In genomic region chr9:67795205-67795675, GRCm38 (mm10) we compare ENCODE assay signal across 10 mouse cellular contexts. TPM values are rescaled to one million over a fixed set of nuclear protein-coding genes. Genes with fewer than 3 reads are reported as not detected.
DNase-seq lines count a peak whose midpoint lies in the region; ATAC-seq and TF ChIP-seq lines count a peak whose summit lies in the region.
"Had no signal": no experiment of that assay in that cellular context is flagged by ENCODE, and none has a peak within 500 bp of the region (broad histone marks: within the 10 kb centered on the region; RNA-seq: fewer than 3 reads in every experiment).

No protein-coding gene starts in this region.

- H3K27me3 ChIP-seq in embryonic facial prominence, embryonic 11.5 days (ENCODE audit: control insufficient read depth, insufficient read depth, low read length) = no peaks in the 10 kb centered on the region
- no peaks in the 10 kb centered on the region for H3K27me3 ChIP-seq in embryonic facial prominence, embryonic 10.5 days (replicated peaks; ENCODE audit: low read depth, poor library complexity, severe bottlenecking)
- no peaks in the 10 kb centered on the region for H3K27me3 ChIP-seq in hindbrain, embryonic 11.5 days (ENCODE audit: control insufficient read depth, insufficient read depth, low read length)
- H3K27me3 ChIP-seq in kidney, adult 2 months (replicated peaks; ENCODE audit: control insufficient read depth, insufficient read depth, low read length) = no peaks in the 10 kb centered on the region
- H3K27me3 ChIP-seq in heart, adult 2 months (ENCODE audit: control insufficient read depth, insufficient read depth, low read length) = no peaks in the 10 kb centered on the region

- no peaks in the 10 kb centered on the region for H3K36me3 ChIP-seq in embryonic facial prominence, embryonic 11.5 days (replicated peaks; ENCODE audit: control insufficient read depth, insufficient read depth, low read depth, low read length)
- H3K36me3 ChIP-seq in embryonic facial prominence, embryonic 10.5 days (replicated peaks) = no peaks in the 10 kb centered on the region
- H3K36me3 ChIP-seq in hindbrain, embryonic 11.5 days (ENCODE audit: control insufficient read depth, insufficient read depth, low read length) = no peaks in the 10 kb centered on the region
- H3K36me3 ChIP-seq in kidney, adult 2 months (ENCODE audit: control insufficient read depth, insufficient read depth, low read length) = no peaks in the 10 kb centered on the region
- H3K36me3 ChIP-seq in heart, adult 2 months (ENCODE audit: control insufficient read depth, insufficient read depth, low read length) = no peaks in the 10 kb centered on the region
- H3K36me3 ChIP-seq: heart, embryonic 13.5 days had no signal

- intact Hi-C loops in left cerebral cortex, postnatal 10 days (cut with DNase I) = no loop called here
- intact Hi-C loops in heart, adult 2 months (cut with DNase I) = no loop called here

- no peaks in the 10 kb centered on the region for H3K9me3 ChIP-seq in embryonic facial prominence, embryonic 11.5 days (replicated peaks; ENCODE audit: control insufficient read depth, low read length)
- no peaks in the 10 kb centered on the region for H3K9me3 ChIP-seq in embryonic facial prominence, embryonic 10.5 days
- no peaks in the 10 kb centered on the region for H3K9me3 ChIP-seq in hindbrain, embryonic 11.5 days (ENCODE audit: control insufficient read depth, low read length)
- H3K9me3 ChIP-seq: heart, embryonic 13.5 days had no signal

- H3K27ac ChIP-seq in embryonic facial prominence, embryonic 11.5 days (replicated peaks; ENCODE audit: low read depth, low read length) = no peak overlapping the region
- H3K27ac ChIP-seq in embryonic facial prominence, embryonic 10.5 days (replicated peaks) = no peak overlapping the region
- H3K27ac ChIP-seq in hindbrain, embryonic 11.5 days (ENCODE audit: low read depth, low read length) = peak overlapping the region; percentile 67
- H3K27ac ChIP-seq in kidney, adult 2 months (ENCODE audit: insufficient read depth, low read depth, low read length) = no peak overlapping the region
- H3K27ac ChIP-seq in heart, adult 2 months = no peak overlapping the region
- H3K27ac ChIP-seq: heart, embryonic 13.5 days had no signal

- TF ChIP-seq EP300 in heart, adult 2 months (IDR thresholded peaks at IDR 0.05; ENCODE audit: insufficient read depth, low read depth, low read length) = no peak

- H3K4me2 ChIP-seq in embryonic facial prominence, embryonic 11.5 days (ENCODE audit: low read depth, low read length) = no peak overlapping the region
- no peak overlapping the region for H3K4me2 ChIP-seq in hindbrain, embryonic 11.5 days (replicated peaks; ENCODE audit: low read depth, low read length)
- H3K4me2 ChIP-seq: heart, embryonic 13.5 days had no signal

- H3K9ac ChIP-seq in embryonic facial prominence, embryonic 11.5 days (replicated peaks; ENCODE audit: low read length) = no peak overlapping the region
- no peak overlapping the region for H3K9ac ChIP-seq in hindbrain, embryonic 11.5 days (ENCODE audit: low read depth, low read length)
- no peak overlapping the region for H3K9ac ChIP-seq in heart, adult 2 months (ENCODE audit: low read depth, low read length)
- H3K9ac ChIP-seq: heart, embryonic 13.5 days had no signal

- H3K79me2 ChIP-seq in heart, adult 2 months (replicated peaks; ENCODE audit: control insufficient read depth, insufficient read depth, low read length) = no peaks in the 10 kb centered on the region

- DNase-seq in embryonic facial prominence, embryonic 11.5 days (ENCODE audit: low spot score) = no peak
- no peak for DNase-seq in embryonic facial prominence, embryonic 10.5 days (ENCODE audit: low spot score)
- DNase-seq in hindbrain, embryonic 11.5 days (ENCODE audit: low spot score) = peak; percentile 38
- DNase-seq in left cerebral cortex, postnatal 10 days (ENCODE audit: extremely low spot score in 1 of 2, low spot score in 2 of 2) = peak; percentile 48 to 61
- peak; percentile 61 to 77 for DNase-seq in right cerebral cortex, adult 2 months (ENCODE audit: low spot score in 2 of 2)
- DNase-seq in kidney, adult 2 months = no peak
- DNase-seq in ovary, postnatal 10 days (ENCODE audit: low spot score) = no peak
- DNase-seq in heart, adult 2 months = no peak

- no peak for TF ChIP-seq CTCF in kidney, adult 2 months (conservative IDR thresholded peaks at IDR 0.05; ENCODE audit: insufficient read depth, insufficient read length, low read depth, low read length)
- no peak for TF ChIP-seq CTCF in heart, adult 2 months (IDR thresholded peaks at IDR 0.05)

- no peak overlapping the region for H3K4me3 ChIP-seq in embryonic facial prominence, embryonic 11.5 days (ENCODE audit: low read depth, low read length)
- H3K4me3 ChIP-seq in embryonic facial prominence, embryonic 10.5 days = no peak overlapping the region
- no peak overlapping the region for H3K4me3 ChIP-seq in hindbrain, embryonic 11.5 days (ENCODE audit: low read depth, low read length)
- H3K4me3 ChIP-seq in kidney, adult 2 months (ENCODE audit: insufficient read depth, low read depth, low read length) = no peak overlapping the region
- H3K4me3 ChIP-seq in heart, adult 2 months = no peak overlapping the region
- H3K4me3 ChIP-seq: heart, embryonic 13.5 days had no signal

- no peaks in the 10 kb centered on the region; the same call in 1 of the 2 replicates for H3K4me1 ChIP-seq in embryonic facial prominence, embryonic 11.5 days (ENCODE audit: control insufficient read depth, insufficient read depth, low read length)
- H3K4me1 ChIP-seq in embryonic facial prominence, embryonic 10.5 days = peaks cover 9% of the 10 kb centered on the region
- no peaks in the 10 kb centered on the region for H3K4me1 ChIP-seq in hindbrain, embryonic 11.5 days (replicated peaks; ENCODE audit: control insufficient read depth, insufficient read depth, low read length)
- no peaks in the 10 kb centered on the region for H3K4me1 ChIP-seq in kidney, adult 2 months (ENCODE audit: control insufficient read depth, insufficient read depth, low read length)
- no peaks in the 10 kb centered on the region for H3K4me1 ChIP-seq in heart, adult 2 months (ENCODE audit: control insufficient read depth, insufficient read depth, low read length)

- ATAC-seq in embryonic facial prominence, embryonic 11.5 days (replicated peaks; ENCODE audit: insufficient number of reproducible peaks, low FRiP score, low TSS enrichment, low read depth) = peak; percentile 44; the same call in 1 of the 2 replicates
- ATAC-seq in hindbrain, embryonic 11.5 days (ENCODE audit: low FRiP score) = peak; percentile 76

- TF ChIP-seq POLR2A in kidney, adult 2 months (IDR thresholded peaks at IDR 0.05; ENCODE audit: low read depth, low read length) = no peak
- TF ChIP-seq POLR2A in heart, adult 2 months (IDR thresholded peaks at IDR 0.05; ENCODE audit: insufficient read depth, low read depth, low read length) = no peak

- 71% methylated on average over 14 of the region's 14 CpGs for WGBS in embryonic facial prominence, embryonic 11.5 days
- 81% methylated on average over 14 of the region's 14 CpGs for WGBS in embryonic facial prominence, embryonic 10.5 days
- 61% methylated on average over 14 of the region's 14 CpGs for WGBS in hindbrain, embryonic 11.5 days
- 72% methylated on average over 14 of the region's 14 CpGs for WGBS in kidney, adult 2 months
- WGBS in heart, adult 2 months = 68% methylated on average over 14 of the region's 14 CpGs

RNA-seq across cellular contexts. Expression of gene C2cd4b, which starts 36.0 kb away (rescaled TPM):
- polyA plus RNA-seq in embryonic facial prominence, embryonic 11.5 days (2014; fragmentation: Nextera tagmentation; extraction: Ambion mirVana) = not detected in 2 replicates
- 0.14 and 0.19 TPM in 2 replicates for polyA plus RNA-seq in embryonic facial prominence, embryonic 10.5 days (2016; fragmentation: Nextera tagmentation; extraction: Ambion mirVana)
- 0.11 TPM in 1 of 2 replicates, not detected in the other for polyA plus RNA-seq in hindbrain, embryonic 11.5 days (2014; fragmentation: Nextera tagmentation; extraction: Ambion mirVana)
- 1 to 10 TPM; 2.3 to 3.0 TPM for total RNA-seq in left cerebral cortex, postnatal 10 days (2021)
- polyA plus RNA-seq in kidney, adult 2 months (2012; rRNA removed) = not detected in 2 replicates
- total RNA-seq in heart, adult 2 months (2021) = 1 to 10 TPM in 1 of 2 experiments, under 1 TPM in 1; 0.73 to 1.5 TPM
- polyA plus RNA-seq in heart, adult 2 months (2012; rRNA removed) = 0.53 and 1.0 TPM in 2 replicates
- polyA plus RNA-seq: liver, embryonic 16.5 days had no signal

RNA-seq across cellular contexts. Expression of gene C2cd4a, which starts 36.9 kb away (rescaled TPM):
- polyA plus RNA-seq in embryonic facial prominence, embryonic 11.5 days (2014; fragmentation: Nextera tagmentation; extraction: Ambion mirVana) = not detected in 2 replicates
- not detected in 2 replicates for polyA plus RNA-seq in embryonic facial prominence, embryonic 10.5 days (2016; fragmentation: Nextera tagmentation; extraction: Ambion mirVana)
- not detected in 2 replicates for polyA plus RNA-seq in hindbrain, embryonic 11.5 days (2014; fragmentation: Nextera tagmentation; extraction: Ambion mirVana)
- total RNA-seq in left cerebral cortex, postnatal 10 days (2021) = under 1 TPM in 1 of 2 experiments, not detected in 1; 0.24 TPM
- 0.33 and 0.41 TPM in 2 replicates for polyA plus RNA-seq in kidney, adult 2 months (2012; rRNA removed)
- not detected for total RNA-seq in heart, adult 2 months (2021)
- polyA plus RNA-seq in heart, adult 2 months (2012; rRNA removed) = 0.08 TPM in 1 of 2 replicates, not detected in the other

RNA-seq across cellular contexts. Expression of gene Vps13c, which starts 45.0 kb away (rescaled TPM):
- polyA plus RNA-seq in embryonic facial prominence, embryonic 11.5 days (2014; fragmentation: Nextera tagmentation; extraction: Ambion mirVana) = 4.9 and 5.2 TPM in 2 replicates
- 3.5 and 4.0 TPM in 2 replicates for polyA plus RNA-seq in embryonic facial prominence, embryonic 10.5 days (2016; fragmentation: Nextera tagmentation; extraction: Ambion mirVana)
- polyA plus RNA-seq in hindbrain, embryonic 11.5 days (2014; fragmentation: Nextera tagmentation; extraction: Ambion mirVana) = 8.8 and 14.7 TPM in 2 replicates
- 10 to 100 TPM; 50.6 to 55.8 TPM for total RNA-seq in left cerebral cortex, postnatal 10 days (2021)
- polyA plus RNA-seq in kidney, adult 2 months (2012; rRNA removed) = 4.4 and 5.0 TPM in 2 replicates
- total RNA-seq in heart, adult 2 months (2021) = 10 to 100 TPM; 41.1 to 51.1 TPM
- polyA plus RNA-seq in heart, adult 2 months (2012; rRNA removed) = 6.5 and 13.2 TPM in 2 replicates

Comparison
In these comparisons a context has a peak if more than half of its experiments do, and no peak if none do; other contexts are left out.
1. DNase-seq: peak in hindbrain, embryonic 11.5 days (single experiment), left cerebral cortex, postnatal 10 days (2 of 2) and right cerebral cortex, adult 2 months (2 of 2); none in embryonic facial prominence, embryonic 11.5 days (single experiment), embryonic facial prominence, embryonic 10.5 days (single experiment), kidney, adult 2 months (single experiment), ovary, postnatal 10 days (single experiment) and heart, adult 2 months (0 of 2).